Mouse (Mus musculus): ENCODE measurements around the gene Vmn2r71. TPM values are rescaled to one million over a fixed set of nuclear protein-coding genes. Genes with fewer than 3 reads are reported as not detected.

Gene Vmn2r71
- polyA plus RNA-seq (2012; fragmentation: generic; extraction: Trizol), result not detected
- long read RNA-seq, experiment 1, result 0 reads
- long read RNA-seq, experiment 2, result 0 reads

DNA sequence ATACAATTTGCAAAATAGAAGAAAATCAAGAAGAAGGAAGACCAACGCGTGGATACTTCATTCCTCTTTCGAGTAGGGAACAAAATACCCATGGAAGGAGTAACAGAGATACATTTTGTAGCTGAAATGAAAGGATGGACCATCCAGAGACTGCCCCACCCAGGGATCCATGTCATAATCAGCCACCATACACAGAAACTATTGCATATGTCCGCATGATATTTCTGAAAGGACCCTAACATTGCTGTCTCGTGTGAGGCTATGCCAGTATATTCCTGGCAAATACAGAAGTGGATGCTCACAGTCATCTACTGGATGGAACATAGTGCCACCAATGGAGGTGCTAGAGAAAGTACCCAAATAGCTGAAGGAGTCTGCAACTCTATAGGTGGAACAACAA, at the start of gene Vmn2r71:
Vmn2r71 (plus strand) TSS at position 301 of the 400 bp plus-strand sequence.
- no peak for TF ChIP-seq CTCF (IDR thresholded peaks at IDR 0.05; ENCODE audit: control insufficient read depth, insufficient read depth, insufficient read length)
- TF ChIP-seq USF1 (IDR thresholded peaks at IDR 0.05; ENCODE audit: low read depth), result no peak
- no peak for TF ChIP-seq MAX (IDR thresholded peaks at IDR 0.05)
- H3K79me3 ChIP-seq (ENCODE audit: low read depth), result no peaks in the 10 kb centered on the region

DNA sequence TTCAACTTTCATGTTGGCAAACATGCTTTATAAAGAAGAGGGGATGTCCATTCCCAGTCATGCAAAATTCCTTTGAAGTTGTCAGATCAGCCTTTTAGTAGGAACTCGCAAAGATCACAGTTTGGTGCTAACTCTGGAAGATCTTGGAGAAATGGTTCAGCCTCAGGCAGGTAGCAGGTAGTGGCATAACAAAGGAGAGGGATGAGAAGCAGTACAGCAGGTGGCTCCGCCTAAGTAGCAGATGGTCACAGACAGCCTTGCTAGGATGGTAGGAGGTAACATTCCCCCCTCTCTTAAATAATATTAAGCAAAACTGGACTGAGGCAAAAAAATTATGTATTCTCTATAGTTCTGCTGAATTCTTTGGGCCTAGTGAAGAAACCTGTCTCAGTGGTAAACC, 20.8 kb upstream of the Vmn2r71 start:
- H3K4me3 ChIP-seq (ENCODE audit: insufficient read depth, poor library complexity, severe bottlenecking), result no peak overlapping the region
- no peak for TF ChIP-seq CTCF (IDR thresholded peaks at IDR 0.05; ENCODE audit: control insufficient read depth, insufficient read depth, insufficient read length)
- TF ChIP-seq CEBPB (IDR thresholded peaks at IDR 0.05; ENCODE audit: low read depth), result no peak
- no peak for TF ChIP-seq MYOD1 (IDR thresholded peaks at IDR 0.05; ENCODE audit: control insufficient read depth, insufficient read length, low read depth)
- no peak for TF ChIP-seq FOSL1 (IDR thresholded peaks at IDR 0.05; ENCODE audit: insufficient read depth, low read length, poor library complexity, severe bottlenecking)
- no peak for TF ChIP-seq MYOG (IDR thresholded peaks at IDR 0.05; ENCODE audit: control insufficient read depth, extremely low read depth, insufficient read length)
- TF ChIP-seq MAX (IDR thresholded peaks at IDR 0.05), result no peak
- TF ChIP-seq USF1 (IDR thresholded peaks at IDR 0.05; ENCODE audit: low read depth), result no peak
- H3K27me3 ChIP-seq (ENCODE audit: control insufficient read depth, insufficient read depth, insufficient read length), result no peaks in the 10 kb centered on the region
- no peaks in the 10 kb centered on the region for H3K79me2 ChIP-seq (ENCODE audit: control insufficient read depth, insufficient read depth)
- no peaks in the 10 kb centered on the region for H3K79me3 ChIP-seq (ENCODE audit: low read depth)
- H3K36me3 ChIP-seq (ENCODE audit: control insufficient read depth, insufficient read depth), result no peaks in the 10 kb centered on the region
- no peak overlapping the region for H3ac ChIP-seq (ENCODE audit: control insufficient read depth, insufficient read length, low read depth)

More for the DNA sequence above, at the start of gene Vmn2r71:
- no peaks in the 10 kb centered on the region for H3K79me2 ChIP-seq (ENCODE audit: control insufficient read depth, insufficient read depth)
- H3K36me3 ChIP-seq (ENCODE audit: control insufficient read depth, insufficient read depth), result no peaks in the 10 kb centered on the region
- H3ac ChIP-seq (ENCODE audit: control insufficient read depth, insufficient read length, low read depth), result no peak within 1 kb of the TSS
- H3K27me3 ChIP-seq (ENCODE audit: control insufficient read depth, insufficient read depth, insufficient read length), result no peaks in the 10 kb centered on the region
- H3K4me3 ChIP-seq (ENCODE audit: insufficient read depth, poor library complexity, severe bottlenecking), result no peak within 1 kb of the TSS

DNA sequence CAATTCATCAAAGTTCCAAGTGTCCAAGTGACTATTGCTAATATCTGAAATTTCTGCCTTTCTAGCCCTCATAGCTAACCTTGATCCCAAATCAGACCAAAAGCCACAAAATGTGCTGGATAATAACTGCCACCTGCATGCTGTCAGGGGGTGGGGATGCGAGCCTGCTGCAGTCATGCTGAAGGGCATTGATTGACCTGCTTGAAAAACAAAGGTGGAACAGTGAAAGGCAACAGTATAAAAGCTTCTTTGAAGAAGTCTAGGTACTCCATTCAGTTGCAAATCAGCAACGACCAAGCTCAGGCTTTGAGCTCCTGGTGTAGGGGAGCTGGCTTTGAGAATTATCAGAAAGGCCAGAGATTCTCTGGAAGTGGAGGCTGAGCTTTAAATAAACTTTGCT, 19.8 kb upstream of the Vmn2r71 start:
- no peaks in the 10 kb centered on the region for H3K27me3 ChIP-seq (ENCODE audit: control insufficient read depth, insufficient read depth, insufficient read length)
- H3K4me3 ChIP-seq (ENCODE audit: insufficient read depth, poor library complexity, severe bottlenecking), result no peak overlapping the region
- H3ac ChIP-seq (ENCODE audit: control insufficient read depth, insufficient read length, low read depth), result no peak overlapping the region
- no peaks in the 10 kb centered on the region for H3K79me3 ChIP-seq (ENCODE audit: low read depth)
- no peak for TF ChIP-seq USF1 (IDR thresholded peaks at IDR 0.05; ENCODE audit: low read depth)
- TF ChIP-seq MAX (IDR thresholded peaks at IDR 0.05), result no peak
- no peak for TF ChIP-seq MYOD1 (IDR thresholded peaks at IDR 0.05; ENCODE audit: control insufficient read depth, insufficient read length, low read depth)
- no peak for TF ChIP-seq FOSL1 (IDR thresholded peaks at IDR 0.05; ENCODE audit: insufficient read depth, low read length, poor library complexity, severe bottlenecking)
- TF ChIP-seq CEBPB (IDR thresholded peaks at IDR 0.05; ENCODE audit: low read depth), result no peak
- no peak for TF ChIP-seq CTCF (IDR thresholded peaks at IDR 0.05; ENCODE audit: control insufficient read depth, insufficient read depth, insufficient read length)
- TF ChIP-seq MYOG (IDR thresholded peaks at IDR 0.05; ENCODE audit: control insufficient read depth, extremely low read depth, insufficient read length), result no peak
- H3K79me2 ChIP-seq (ENCODE audit: control insufficient read depth, insufficient read depth), result no peaks in the 10 kb centered on the region
- no peaks in the 10 kb centered on the region for H3K36me3 ChIP-seq (ENCODE audit: control insufficient read depth, insufficient read depth)

DNA sequence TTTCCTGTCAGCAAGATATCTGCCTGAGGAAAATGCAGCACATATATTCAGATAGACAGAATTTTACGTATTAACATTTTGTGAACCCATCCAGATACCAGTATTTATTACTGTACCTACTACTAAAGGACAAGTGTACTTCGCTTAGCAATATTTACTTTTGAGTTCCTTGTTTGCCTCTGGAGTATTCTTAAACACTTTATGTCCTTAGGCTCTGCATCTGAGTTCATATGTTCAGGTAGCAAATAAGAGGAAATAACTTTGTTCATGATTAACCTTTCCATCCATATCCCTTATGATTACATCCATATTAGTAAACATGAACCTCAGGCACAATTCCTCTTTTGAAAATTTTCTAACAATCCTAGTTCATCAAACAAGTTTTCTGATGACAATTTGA, 6.2 kb downstream of the Vmn2r71 start, which contains the start of gene Vmn2r70:
Vmn2r70 (minus strand) TSS at position 101 of the 400 bp plus-strand sequence.
- no peaks in the 10 kb centered on the region for H3K27me3 ChIP-seq (ENCODE audit: control insufficient read depth, insufficient read depth, insufficient read length)
- no peaks in the 10 kb centered on the region for H3K79me3 ChIP-seq (ENCODE audit: low read depth)
- no peak within 1 kb of the TSS for H3K4me3 ChIP-seq (ENCODE audit: insufficient read depth, poor library complexity, severe bottlenecking)
- TF ChIP-seq MYOD1 (IDR thresholded peaks at IDR 0.05; ENCODE audit: control insufficient read depth, insufficient read length, low read depth) (no peak), MAX (IDR thresholded peaks at IDR 0.05) (no peak), CEBPB (IDR thresholded peaks at IDR 0.05; ENCODE audit: low read depth) (no peak)
- H3K36me3 ChIP-seq (ENCODE audit: control insufficient read depth, insufficient read depth), result no peaks in the 10 kb centered on the region
- H3K79me2 ChIP-seq (ENCODE audit: control insufficient read depth, insufficient read depth), result no peaks in the 10 kb centered on the region
- no peak within 1 kb of the TSS for H3ac ChIP-seq (ENCODE audit: control insufficient read depth, insufficient read length, low read depth)

Other genes starting within 250 kb of the Vmn2r71 start
- gene Vmn2r69, start 147.2 kb upstream of the Vmn2r71 start, polyA plus RNA-seq (2012; fragmentation: generic; extraction: Trizol), result not detected
- gene Vmn2r70, start 6.1 kb downstream of the Vmn2r71 start, polyA plus RNA-seq (2012; fragmentation: generic; extraction: Trizol), result not detected
- not detected for gene Vmn2r72, start 192.0 kb downstream of the Vmn2r71 start, polyA plus RNA-seq (2012; fragmentation: generic; extraction: Trizol)